Mouse (Mus musculus) layer of hippocampus, adult 9-11 months (tissue): Measurements from ENCODE around the gene Sh3pxd2a.
A peak's percentile ranks its signal among the peaks of the same experiment; 100 is the strongest.

Experiments
- DNase-seq: peaks from one replicate; pipeline ENCODE4 v3.0.0; 2022

Sh3pxd2a gene

DNA sequence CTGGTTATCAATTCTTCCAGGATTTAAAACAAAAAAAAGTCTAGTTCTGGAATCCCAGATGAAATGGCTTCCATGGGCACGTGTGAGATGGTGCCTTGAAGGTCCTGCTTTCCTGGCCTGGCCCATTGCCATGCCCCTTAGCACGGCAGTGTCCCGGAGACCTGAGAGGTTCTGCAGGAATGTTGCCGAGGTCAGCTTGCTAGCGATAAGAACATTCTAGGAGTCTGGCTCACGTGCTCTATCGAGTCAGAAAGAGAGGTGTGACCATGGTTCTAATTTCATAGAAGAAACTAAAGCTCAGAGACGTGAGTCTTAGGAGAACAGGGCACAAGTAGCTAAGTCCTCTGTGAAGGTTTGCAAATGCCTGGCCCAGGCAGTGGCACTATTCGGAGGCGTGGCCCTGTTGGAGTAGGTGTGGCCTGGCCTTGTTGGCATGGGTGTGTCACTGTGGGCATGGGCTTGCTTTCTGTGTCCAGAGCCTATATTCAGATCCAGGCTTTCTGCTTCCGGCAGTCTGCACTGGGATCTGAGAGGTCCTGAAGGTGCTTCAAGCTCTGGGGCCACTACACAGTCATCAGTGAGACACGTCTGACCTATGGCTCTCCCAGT lies 96.8 kb downstream of the Sh3pxd2a start:
- no peak for DNase-seq

DNA sequence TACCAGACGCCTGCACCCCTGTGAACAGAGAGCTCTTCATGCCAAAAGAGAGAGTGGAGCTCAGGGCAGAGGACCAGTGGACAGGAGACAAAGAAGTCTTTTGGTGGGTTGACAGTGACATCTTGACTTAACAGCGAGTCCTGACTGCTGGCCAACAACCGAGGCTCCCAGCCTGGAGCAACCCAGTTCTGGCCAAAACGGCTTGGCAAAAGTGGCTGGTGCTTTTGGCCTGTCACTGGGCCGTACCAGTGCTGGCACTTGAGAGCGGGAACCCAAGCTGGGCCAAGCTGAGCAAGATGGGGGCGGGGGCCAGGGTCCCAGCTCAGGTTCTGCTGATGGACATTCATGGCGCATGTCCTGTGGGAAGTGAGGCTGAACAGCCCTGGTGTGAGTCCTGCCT lies 97.6 kb downstream of the Sh3pxd2a start:
- peak; percentile 36 for DNase-seq

DNA sequence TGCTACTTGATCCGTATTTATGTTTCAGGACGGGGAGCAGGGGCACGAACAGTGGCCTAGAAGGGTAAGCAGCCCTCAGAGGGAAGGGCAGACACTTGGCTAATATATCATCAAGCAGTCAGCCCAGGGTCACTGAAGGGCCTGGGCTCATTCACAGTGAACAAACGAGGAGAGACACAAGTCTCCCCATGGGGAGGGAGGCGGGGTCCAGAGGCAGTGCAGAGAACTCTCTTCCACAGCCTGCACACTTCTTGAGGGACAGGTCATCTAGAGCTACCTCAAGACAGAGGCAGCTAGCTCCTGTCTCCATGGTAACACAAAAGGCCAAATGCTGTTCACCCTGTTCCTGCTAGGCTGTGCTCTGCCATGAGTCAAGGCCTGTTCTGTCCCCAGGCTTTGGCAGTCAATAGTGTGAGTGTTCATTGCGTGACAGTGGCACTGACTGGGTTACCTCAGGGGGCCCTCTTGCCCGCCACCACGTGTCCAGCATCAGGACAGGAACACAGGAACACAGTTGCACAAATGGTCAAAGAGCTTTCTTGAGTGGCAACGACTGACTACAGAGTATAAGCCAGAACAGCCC lies 101.0 kb downstream of the Sh3pxd2a start:
- DNase-seq, result no peak

DNA sequence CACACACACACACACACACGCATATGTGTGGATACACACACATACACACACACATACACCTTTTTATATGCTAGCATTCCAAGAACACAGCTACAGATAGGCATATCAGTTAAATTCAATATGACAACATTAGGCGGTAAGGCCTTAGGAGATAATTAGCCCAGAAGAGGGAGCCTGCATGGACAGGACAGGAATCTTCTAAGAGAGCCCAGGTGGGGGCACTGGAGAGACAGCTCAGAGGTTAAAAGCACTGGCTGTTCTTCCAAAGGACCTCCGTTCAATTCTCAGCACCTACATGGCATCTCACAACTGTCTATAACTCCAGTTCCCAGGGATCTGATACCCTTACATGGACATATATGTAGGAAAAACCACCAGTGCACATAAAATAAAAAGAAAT lies 103.3 kb downstream of the Sh3pxd2a start:
- DNase-seq, result no peak

DNA sequence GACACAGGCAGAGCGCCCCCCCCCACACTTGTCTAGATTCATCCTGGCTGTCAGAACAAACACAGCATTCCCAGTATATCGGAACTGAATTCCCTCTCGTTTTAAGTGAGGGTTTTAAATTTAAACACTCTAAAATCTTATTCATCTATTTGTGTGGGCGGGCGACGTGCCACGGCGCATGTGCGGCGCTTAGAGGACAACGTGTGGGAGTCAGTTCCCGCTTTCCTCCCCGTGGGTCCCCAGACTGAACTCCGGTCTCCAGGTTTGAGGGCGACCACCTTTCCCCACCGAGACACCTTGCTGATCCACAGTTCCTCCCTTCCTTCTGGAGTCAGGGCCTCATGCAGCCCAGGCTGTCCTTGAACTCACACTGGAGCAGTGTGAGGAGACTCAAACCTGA lies 104.2 kb downstream of the Sh3pxd2a start:
- DNase-seq, result no peak

DNA sequence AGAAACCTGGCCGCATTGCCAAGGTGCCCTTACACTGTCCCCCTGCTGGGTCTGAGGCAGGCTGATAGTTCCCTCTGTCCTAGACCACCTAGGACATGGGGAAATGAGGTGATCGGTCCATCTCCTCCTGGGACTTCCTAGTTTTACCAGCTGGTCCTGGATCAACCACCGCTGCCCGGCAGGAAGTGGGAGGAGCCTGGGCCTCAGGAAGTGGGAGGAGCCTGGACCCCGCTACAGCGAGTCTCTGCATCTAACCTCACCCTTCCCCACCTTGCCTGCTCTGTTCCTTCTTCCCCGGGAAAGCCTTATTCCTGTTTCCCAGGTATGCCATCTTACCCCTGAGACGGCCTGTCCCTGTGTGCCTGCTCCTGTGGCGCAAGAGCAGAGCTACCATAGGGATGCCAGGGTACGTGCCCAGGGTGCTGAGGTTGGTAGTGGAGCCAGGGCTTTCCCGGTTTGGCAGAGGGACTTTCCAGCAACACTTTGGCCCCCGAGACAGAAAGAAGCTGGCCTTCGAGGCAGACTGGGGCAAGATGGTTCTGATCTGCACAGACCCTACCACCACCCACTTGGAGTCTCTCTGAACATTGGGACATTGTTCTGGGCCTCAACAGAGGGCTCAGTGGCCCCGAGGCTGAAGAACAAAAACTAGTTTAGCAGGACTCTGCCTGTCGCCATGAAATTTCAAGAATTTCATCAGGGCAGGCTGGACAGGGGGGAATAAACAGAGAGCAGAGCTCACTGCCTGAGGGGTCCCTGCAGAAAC lies 104.9 kb downstream of the Sh3pxd2a start:
- no peak for DNase-seq

DNA sequence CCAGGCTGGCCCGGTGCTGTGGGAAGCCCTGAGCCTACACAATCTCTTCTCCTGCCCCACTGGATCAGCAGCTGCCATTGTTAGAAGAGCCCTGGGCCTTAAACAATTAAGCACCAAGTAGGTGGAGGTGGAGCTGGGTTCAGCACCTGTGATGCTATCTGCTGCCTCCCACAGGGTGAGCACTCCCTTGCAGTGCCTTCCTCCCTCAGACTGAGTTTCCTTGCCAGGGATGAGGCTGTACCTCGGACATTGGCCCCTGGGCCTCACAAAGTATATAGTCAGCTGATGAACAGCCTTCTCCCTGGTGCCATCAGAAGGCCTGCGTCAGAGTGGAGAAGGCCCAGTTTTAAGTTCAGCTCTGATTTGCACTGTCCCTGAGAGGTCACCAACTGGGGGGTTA lies 106.9 kb downstream of the Sh3pxd2a start:
- DNase-seq, result no peak

DNA sequence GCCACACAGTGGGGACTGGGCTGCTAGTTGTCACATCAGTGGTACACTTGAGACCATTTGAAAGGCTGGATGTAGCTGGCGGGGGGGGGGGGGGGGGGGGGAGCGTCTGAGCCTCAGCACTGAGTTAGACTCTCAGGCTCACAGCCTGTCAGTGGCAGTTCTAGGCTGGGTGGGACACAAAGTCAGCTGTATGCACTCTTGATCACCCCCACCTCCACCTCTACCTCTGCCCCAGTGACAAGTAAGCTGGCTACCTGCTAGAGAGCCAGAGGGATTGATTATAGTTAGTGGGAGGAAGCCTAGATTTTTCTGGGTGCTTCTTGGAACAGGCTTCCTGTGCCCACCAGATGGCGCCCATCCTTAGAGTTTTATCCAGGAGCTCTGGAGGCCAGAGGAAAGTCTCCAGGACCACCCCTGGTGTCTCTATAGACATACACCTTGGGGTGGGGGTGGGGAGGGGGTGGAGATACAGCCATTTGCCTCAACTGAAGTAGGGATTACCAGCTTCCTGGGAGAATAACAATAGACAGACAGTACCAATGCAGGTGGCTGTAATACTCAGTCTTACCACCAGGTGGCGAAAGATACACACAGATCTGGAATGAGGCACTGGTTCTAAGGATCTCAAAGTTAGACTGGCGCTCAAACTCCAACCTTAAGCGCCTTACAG lies 107.9 kb downstream of the Sh3pxd2a start:
- DNase-seq, result peak; percentile 79

DNA sequence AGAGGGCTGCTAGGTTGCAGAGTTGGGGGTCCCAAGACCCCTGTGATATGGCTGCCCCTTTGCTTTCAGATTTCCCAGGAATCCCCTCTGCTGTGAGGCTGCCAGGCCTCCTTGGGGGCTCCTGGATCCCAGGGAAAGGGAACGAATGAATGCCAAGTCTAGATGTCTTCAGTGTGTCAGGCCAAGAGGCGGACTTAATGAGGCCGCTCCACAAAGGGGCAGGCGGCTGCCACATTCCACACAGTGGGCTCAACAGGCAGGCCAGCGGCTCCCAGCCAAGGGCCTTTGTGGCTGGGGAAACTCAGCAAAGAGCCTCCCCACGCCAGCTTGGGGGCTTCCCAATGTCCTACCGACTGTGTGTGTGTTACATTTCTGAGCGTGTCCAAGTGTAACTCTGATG lies 109.7 kb downstream of the Sh3pxd2a start:
- DNase-seq, result no peak

DNA sequence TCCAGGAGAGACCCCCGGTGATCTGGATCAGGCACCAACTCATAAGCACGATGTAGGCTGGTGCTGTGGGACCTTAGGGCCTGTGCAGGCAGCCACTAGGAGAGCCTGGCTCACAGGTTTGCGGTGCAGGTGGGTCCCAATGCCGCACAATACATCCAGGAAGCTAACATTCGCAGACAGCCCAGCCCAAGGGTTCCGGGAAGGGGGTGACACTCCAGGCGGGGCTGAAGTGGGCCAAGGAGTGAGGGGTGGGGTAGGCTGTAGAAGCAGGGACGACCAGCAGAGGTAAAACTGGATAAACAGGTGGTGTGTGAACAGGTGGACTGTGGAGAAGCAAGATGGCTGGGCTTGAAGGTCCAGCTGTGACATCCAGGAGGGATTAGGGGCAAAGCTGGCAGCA lies 115.2 kb downstream of the Sh3pxd2a start:
- DNase-seq, result no peak

DNA sequence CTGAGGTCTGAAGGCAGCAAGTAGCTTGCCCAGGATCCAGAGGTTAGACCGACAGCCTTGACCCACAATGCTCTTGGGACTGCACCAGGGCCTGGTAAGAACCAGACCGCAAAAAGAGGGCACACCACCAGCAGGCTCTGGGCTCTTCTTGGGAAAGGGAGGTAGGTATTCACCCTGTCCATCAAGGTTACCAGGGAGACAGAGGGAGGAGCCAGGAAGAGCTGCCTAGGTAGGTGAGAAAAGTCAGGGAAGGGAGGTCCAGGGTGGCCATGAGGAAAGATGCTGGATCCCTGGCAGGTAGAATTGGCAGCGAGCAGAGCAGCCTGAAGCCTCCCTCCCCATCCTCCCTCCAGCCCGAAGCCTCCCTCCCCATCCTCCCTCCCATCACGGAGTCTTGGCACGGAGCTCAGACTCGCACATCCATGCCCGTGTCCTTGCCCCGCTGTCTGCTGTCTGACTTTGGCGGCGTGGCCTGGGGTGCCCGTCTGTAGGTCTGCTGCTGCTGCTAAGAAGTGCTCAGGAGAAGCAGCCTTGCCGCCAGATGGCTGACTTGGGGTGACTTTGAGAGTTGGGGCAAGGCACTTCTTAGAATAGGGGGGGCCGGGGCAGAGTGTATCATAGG lies 115.7 kb downstream of the Sh3pxd2a start:
- DNase-seq, result no peak

DNA sequence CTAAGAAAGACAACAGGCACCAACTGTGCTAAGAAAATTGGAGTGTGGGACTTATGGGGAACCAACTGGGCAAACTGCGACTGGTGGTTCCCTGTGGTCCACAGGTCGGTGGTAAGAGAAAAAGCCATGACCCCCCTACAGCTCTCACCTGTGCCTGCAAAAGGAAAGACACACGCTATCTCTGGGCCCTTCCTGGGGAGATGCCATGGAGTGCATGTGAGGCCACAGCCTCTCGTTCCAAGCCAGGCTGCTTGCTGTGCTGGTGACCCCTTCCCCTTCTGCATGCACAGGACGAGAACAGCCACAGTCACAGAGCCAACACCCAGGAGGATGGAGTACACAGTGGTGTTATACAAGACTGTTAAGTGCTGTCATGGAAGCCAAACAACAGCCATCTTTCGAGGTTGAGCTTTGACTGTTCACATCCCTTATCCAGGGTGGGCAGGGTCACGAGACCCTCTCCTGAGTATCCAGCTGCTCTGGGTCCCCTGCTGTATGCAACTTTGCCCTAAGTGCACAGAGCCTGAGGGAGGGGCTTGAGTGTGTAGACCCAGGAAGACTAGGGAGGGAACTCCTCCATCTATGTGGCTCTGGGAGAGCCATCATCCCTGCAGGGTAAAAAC lies 117.1 kb downstream of the Sh3pxd2a start:
- DNase-seq, result no peak

DNA sequence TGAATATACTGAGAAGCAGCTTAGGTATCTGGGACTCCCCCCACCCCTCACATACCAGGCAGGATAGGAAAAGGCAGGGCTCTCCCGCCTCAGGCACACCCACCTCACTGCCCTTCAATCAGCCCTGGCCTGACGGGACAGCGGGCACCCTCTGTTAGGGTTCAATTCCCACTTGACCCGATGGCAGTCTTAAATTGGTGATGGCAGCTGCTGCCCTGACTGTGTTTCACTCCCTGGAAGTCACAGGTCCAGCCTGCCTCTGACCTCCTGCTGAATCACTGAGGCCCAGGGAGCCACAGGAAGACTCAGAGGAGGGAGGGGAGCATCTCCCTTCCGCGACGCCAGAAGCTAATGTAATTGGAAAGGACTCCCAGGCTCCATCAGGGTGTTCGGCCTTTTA lies 117.6 kb downstream of the Sh3pxd2a start:
- DNase-seq, result no peak

DNA sequence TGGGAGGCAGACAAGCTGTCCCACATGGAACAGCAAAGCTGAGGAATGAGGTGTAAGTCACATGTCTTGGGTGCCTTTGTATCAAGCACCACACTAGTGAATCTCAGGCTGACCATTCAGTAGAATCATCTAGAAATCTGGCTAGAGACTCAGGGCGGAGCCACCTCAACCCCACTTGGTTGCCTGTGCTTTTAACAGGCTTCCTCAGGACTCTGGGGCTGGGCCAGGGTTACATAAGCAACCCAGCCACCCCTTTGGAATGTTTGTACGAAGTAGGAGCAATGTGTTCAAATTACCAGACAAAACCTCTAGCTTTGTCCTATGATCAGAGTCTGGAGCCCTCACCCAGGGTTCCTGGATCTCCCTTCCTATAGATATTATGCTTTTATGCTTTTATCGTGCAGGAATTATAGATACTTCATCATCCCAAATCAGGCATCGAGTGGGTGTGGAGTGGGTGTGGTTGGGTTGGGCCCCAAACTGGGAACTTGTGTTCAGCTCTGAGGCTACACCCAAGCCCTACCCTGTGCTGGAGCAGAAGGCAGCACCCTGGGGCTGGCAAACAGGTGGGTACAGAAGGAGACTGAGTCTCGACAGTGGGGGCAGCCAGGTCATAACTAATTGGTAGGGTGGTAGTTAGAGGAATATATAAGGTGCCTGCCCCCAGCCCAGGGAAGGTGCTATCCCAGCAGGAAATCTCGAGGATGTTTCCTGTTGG lies 118.2 kb downstream of the Sh3pxd2a start:
- DNase-seq, result no peak

DNA sequence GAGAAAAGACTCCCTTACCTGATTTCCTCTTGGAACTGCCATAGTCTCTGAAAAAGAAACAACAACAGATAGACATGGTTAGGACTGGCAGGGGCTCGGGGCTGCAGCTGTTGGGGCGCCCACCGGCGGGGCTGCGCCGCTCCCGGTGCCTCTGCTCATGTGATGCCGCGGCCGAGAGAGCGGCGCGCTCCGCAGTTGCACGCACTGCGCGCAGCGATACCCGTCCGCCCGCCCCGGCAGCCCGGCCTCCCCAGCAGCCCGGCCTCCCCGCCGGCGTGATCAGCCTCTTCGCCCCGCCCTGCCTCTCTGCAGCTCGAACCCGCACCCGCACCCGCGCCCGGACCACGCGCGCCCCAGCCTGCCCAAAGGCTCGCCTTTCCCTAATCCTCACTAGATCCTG lies 120.8 kb downstream of the Sh3pxd2a start:
- DNase-seq, result peak; percentile 56

DNA sequence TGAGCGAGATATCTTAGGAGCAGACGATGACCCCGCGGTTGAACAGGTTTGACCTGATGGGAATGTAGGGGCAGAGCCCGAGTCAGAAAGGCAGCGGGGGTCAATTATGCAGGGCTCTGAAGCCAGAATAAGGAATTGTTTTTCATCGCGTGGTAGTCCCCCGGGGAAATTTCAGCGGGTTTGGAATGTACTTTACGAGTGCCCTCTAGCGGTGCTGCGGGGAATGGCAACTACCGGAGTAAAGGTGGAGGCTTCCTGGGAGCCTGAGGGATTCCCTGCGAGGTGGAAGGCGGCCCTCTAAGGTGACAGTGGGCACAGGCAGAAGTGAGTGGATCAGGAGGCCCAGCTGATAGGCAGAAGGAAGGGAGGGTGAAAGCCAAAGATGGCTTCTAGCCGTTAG lies 125.0 kb downstream of the Sh3pxd2a start:
- DNase-seq, result peak; percentile 52

DNA sequence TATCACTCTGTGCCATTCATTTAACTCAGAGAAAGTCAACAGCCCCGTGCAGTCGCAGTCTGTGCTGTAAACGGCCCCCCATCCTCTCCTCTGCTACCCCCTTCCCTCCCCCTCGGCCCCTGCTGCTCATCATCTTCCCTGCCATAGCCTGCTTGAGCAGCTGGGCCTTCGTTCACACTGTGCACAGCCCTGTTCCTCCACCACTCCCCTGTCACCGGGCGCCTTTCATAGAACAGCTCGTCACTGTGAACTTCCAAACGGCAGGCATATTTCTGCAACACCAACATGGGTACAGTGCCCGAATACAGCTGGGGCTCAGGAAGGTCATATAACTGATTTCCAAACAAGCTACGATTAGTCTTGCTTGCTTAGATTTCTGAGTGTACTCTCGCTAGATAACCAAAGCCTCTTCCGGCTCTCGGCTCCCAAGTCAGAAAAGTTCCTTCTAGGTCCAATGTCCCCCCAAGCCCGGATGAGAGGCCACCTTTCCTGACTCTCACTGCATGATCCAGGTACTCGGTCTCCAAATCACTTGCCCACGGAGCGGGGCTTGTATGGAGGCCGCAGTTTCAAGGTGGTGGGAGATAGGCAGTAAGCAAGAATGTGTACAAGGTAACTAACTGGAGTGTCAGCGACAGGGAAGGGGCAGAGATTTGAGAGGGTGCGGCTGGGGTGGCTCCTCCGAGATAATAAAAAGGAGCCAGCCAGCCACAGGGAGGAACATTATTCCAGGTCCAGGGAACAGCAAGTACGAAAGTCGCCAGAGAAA lies 125.6 kb downstream of the Sh3pxd2a start:
- peak; percentile 54 for DNase-seq

DNA sequence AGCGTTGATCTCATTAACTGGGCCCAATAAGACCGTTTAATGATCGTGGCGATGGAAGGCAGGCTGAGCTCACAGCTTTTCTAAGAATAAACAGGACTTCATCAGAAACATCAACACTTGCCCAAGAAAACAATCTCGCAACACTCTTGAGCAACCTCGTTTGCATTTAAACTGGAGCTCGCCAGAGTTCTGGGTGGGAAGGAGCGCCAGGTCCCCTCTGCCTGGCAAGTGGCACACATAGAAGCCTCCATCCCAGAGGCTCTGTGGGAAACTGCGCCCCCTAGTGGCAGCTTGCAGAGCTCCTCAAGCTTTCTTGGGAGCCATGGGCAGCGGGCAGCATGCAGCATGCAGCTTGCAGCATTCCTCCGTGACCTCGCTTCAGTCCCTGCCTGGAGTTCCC lies 126.5 kb downstream of the Sh3pxd2a start:
- peak; percentile 79 for DNase-seq

DNA sequence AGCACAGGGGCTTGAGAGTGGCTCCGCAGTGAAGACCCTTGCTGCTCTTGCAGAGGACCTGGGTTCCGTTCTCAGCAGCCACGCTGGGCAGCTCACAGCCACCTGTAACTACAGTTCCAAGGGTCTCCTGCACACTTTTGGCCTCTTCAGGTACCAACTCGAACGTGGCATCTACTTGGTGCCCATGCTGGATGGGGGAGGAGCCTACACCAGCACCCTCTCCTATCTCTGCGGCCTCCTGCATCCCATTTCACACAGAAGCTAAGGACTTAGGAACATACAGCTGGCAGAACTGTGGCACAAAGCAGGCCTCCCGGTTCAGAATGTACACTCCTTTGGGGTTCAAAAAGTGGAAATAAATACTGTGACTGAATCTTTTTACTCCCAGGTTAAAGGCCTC lies 127.0 kb downstream of the Sh3pxd2a start:
- no peak for DNase-seq

DNA sequence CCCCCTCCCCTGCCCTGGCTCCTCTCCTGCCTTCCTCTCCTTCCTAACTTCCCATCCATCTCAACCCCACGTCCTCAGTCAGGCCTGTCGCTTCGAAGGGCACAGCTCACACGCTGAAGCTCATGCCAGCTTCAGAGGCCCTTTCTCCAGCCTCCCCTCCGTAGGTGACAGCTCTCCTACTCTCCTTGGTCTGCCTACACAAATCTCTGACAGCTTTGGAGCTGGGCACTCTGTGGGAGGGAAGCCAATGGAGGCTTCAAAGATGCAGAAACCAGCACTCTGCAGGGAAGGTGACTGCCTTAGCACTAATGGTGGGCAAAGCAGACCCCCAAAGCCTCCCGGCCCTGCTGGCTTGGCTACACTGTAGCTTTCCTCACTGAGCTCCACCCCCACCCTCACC lies 128.9 kb downstream of the Sh3pxd2a start:
- DNase-seq, result no peak

DNA sequence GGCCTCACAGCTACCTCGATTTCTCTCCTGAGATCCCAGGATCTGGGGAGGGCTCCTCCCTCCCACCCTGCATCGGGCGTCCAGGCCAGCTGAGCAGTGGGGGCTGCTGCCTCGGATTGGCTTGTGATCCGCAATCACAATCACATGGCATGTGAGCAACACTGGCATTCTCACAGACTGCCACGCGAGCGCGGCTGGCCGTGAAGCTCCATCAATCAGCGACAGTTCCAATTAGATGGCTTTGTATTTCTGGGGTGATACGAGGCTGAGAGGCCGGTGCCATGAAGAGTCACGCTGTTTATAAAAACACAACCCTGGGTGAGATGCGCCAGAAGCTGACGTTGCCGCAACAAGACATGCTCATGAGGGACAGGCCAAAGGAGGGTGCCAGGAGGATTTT lies 129.5 kb downstream of the Sh3pxd2a start:
- DNase-seq, result peak; percentile 41
